In the genomic region with DNA sequence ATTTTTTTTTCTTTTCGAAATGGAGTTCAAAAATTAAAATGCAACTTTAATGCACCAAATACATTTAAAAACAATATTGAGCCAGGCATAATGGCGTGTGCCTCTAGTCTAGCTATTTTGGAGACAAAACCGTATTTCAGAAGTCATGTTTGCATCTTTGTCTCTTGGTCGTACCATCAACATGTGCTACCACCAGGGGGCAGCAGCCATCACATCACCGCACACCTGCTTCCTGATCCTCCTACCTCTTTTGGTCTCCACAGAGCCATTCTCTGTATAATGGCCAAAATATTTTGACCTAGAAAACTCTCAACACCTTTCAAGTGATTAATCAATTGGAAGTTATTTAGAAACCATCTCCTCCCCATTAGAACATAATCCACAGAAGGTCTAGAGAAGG, we compare ENCODE assay signal across 7 mouse cellular contexts.
DNase-seq lines count a peak whose midpoint lies in the region; ATAC-seq and TF ChIP-seq lines count a peak whose summit lies in the region.

No protein-coding gene starts in this region.

- no peaks in the 10 kb centered on the region for H3K4me1 ChIP-seq in bone marrow macrophage, adult 2 months (ENCODE audit: control insufficient read depth, insufficient read depth, low read length)
- H3K4me1 ChIP-seq in forebrain, embryonic 13.5 days = peaks cover 4% of the 10 kb centered on the region; the same call in 1 of the 2 replicates
- H3K4me1 ChIP-seq in lung, embryonic 14.5 days (ENCODE audit: insufficient read depth) = no peaks in the 10 kb centered on the region

- TF ChIP-seq CTCF in bone marrow macrophage, adult 2 months (IDR thresholded peaks at IDR 0.05; ENCODE audit: low read depth, low read length) = peak; percentile 63; the same call in 1 of the 2 replicates
- TF ChIP-seq CTCF in lung, embryonic 14.5 days (IDR thresholded peaks at IDR 0.05; ENCODE audit: low read depth) = peak; percentile 84

- no peaks in the 10 kb centered on the region for H3K36me3 ChIP-seq in forebrain, embryonic 13.5 days (ENCODE audit: poor library complexity, severe bottlenecking)
- H3K36me3 ChIP-seq in lung, embryonic 14.5 days (ENCODE audit: insufficient read depth) = no peaks in the 10 kb centered on the region

- H3K27me3 ChIP-seq in forebrain, embryonic 13.5 days = no peaks in the 10 kb centered on the region
- no peaks in the 10 kb centered on the region for H3K27me3 ChIP-seq in lung, embryonic 14.5 days (ENCODE audit: insufficient read depth, low read length)

- TF ChIP-seq POLR2A in bone marrow macrophage, adult 2 months (IDR thresholded peaks at IDR 0.05; ENCODE audit: borderline replicate concordance, low read depth, low read length) = no peak

- H3K9ac ChIP-seq in forebrain, embryonic 13.5 days = no peak overlapping the region
- H3K9ac ChIP-seq in lung, embryonic 14.5 days = no peak overlapping the region

- peak; percentile 80 for DNase-seq in 3T3-L1 (ENCODE audit: low read depth, low spot score)
- DNase-seq in B cell, adult 2 months = peak; percentile 61 to 71
- DNase-seq in kidney, postnatal 36 days = peak; percentile 60 to 88
- peak; percentile 76 for DNase-seq in lung, embryonic 14.5 days
- peak; percentile 66 for DNase-seq in right cerebral cortex, postnatal 4 days

- H3K9me3 ChIP-seq in forebrain, embryonic 13.5 days (replicated peaks) = no peaks in the 10 kb centered on the region
- H3K9me3 ChIP-seq in lung, embryonic 14.5 days (ENCODE audit: low read depth, low read length) = no peaks in the 10 kb centered on the region

- no peak overlapping the region for H3K4me2 ChIP-seq in forebrain, embryonic 13.5 days
- no peak overlapping the region for H3K4me2 ChIP-seq in lung, embryonic 14.5 days

- H3K4me3 ChIP-seq in bone marrow macrophage, adult 2 months (ENCODE audit: insufficient read depth, low read length) = no peak overlapping the region
- no peak overlapping the region for H3K4me3 ChIP-seq in forebrain, embryonic 13.5 days
- no peak overlapping the region for H3K4me3 ChIP-seq in lung, embryonic 14.5 days (ENCODE audit: low read depth, low read length)

- 17% methylated on average over 5 of the region's 5 CpGs for WGBS in forebrain, embryonic 13.5 days
- WGBS in lung, embryonic 14.5 days = 22% methylated on average over 5 of the region's 5 CpGs

- 0 out of 2 replicates have a peak, but pooled peaks have one; percentile 33 for ATAC-seq in forebrain, embryonic 13.5 days
- no peak for ATAC-seq in lung, embryonic 14.5 days (ENCODE audit: insufficient read depth)

- no peak overlapping the region for H3K27ac ChIP-seq in bone marrow macrophage, adult 2 months (ENCODE audit: insufficient read depth, low read depth, low read length)
- no peak overlapping the region for H3K27ac ChIP-seq in forebrain, embryonic 13.5 days
- no peak overlapping the region for H3K27ac ChIP-seq in lung, embryonic 14.5 days (ENCODE audit: low read depth)
